Mouse (Mus musculus) kidney, adult 2 months (tissue): Measurements from ENCODE around the gene Fubp1.

ENCODE experiments used
- CTCF ChIP-seq: fragments of 200-500 bp; conservative IDR thresholded peaks from 2 replicates; pipeline ENCODE4 v1.5.1; 2011; ENCODE audit warnings: low read depth, mild to moderate bottlenecking, control low read depth, low read length, moderate library complexity, mixed read lengths; ENCODE audit not compliant: insufficient read depth, insufficient read length
- POLR2A ChIP-seq: fragments of 200-500 bp; IDR thresholded peaks from one replicate; pipeline ENCODE4 v1.6.1; 2011; ENCODE audit warnings: low read depth, low read length, control low read depth

- TF ChIP-seq CTCF (no peak), POLR2A (no peak)
These were observed 25.6 kb downstream of the Fubp1 start for GRCm38 (mm10) chr3:152235805-152236204.
